10 mouse cellular contexts compared by ENCODE assay signal in the genomic region with DNA sequence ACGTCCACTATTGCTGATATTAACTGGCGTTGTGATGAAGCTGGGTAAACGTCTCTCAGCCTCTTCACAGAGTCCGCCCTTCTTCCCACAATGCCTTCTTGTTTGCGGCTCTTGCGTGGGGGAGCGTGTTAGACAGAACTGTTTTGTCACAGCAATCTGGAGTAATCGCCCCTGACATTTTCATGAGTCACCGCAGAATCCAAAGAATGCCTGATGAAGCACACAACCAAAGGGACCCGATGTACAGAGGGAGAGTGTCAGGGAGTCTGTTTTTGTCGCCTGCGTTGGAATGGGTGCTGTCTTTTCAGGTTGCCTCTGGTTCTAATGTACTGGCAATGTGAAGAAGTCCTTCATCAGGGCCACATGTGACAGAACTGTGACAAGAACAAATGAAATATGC.
DNase-seq lines count a peak whose midpoint lies in the region; ATAC-seq lines count a peak whose summit lies in the region.
"Had no signal": no experiment of that assay in that cellular context is flagged by ENCODE, and none has a peak within 500 bp of the region (broad histone marks: within the 10 kb centered on the region; RNA-seq: fewer than 3 reads in every experiment).

No protein-coding gene starts in this region.

- peak overlapping the region; percentile 66 for H3K27ac ChIP-seq in heart, embryonic 15.5 days

- H3K4me2 ChIP-seq in heart, embryonic 15.5 days = peak overlapping the region; percentile 24; the same call in 1 of the 2 replicates

- no peak overlapping the region for H3K4me3 ChIP-seq in heart, embryonic 15.5 days
- H3K4me3 ChIP-seq: erythroblast, embryonic 14.5 days had no signal

- no peak for DNase-seq in heart, adult 9 months (ENCODE audit: low spot score in 2 of 2)
- DNase-seq in ovary, adult 18-20 months (ENCODE audit: low spot score) = peak; percentile 42
- no peak for DNase-seq in ovary, postnatal 14 days (ENCODE audit: low spot score)
- DNase-seq in frontal cortex, postnatal 14 days (ENCODE audit: low spot score in 2 of 2) = peak; percentile 33 to 35
- DNase-seq in right cerebral cortex, postnatal 36 days (ENCODE audit: low spot score in 2 of 2) = peak; percentile 69 to 71
- no peak for DNase-seq in thymus, postnatal 14 days
- no peak for DNase-seq in thymus, postnatal 10 days (ENCODE audit: low spot score in 2 of 2)
- DNase-seq: thymus, postnatal 36 days had no signal

- H3K27me3 ChIP-seq in heart, embryonic 15.5 days = no peaks in the 10 kb centered on the region

- no peak overlapping the region for H3K9ac ChIP-seq in heart, embryonic 15.5 days

- no peaks in the 10 kb centered on the region for H3K36me3 ChIP-seq in heart, embryonic 15.5 days

- 33% methylated on average over 12 of the region's 12 CpGs for WGBS in heart, embryonic 15.5 days

- no peaks in the 10 kb centered on the region for H3K9me3 ChIP-seq in heart, embryonic 15.5 days (replicated peaks)

- H3K4me1 ChIP-seq in heart, embryonic 15.5 days (replicated peaks) = peaks cover 38% of the 10 kb centered on the region

- ATAC-seq in heart, embryonic 15.5 days (replicated peaks; ENCODE audit: insufficient number of reproducible peaks, insufficient read depth, low FRiP score, low read depth) = no peak

Comparison
In these comparisons a context has a peak if more than half of its experiments do, and no peak if none do; other contexts are left out.
1. DNase-seq: peak in ovary, adult 18-20 months (single experiment), frontal cortex, postnatal 14 days (2 of 2) and right cerebral cortex, postnatal 36 days (2 of 2); none in heart, adult 9 months (0 of 2), ovary, postnatal 14 days (single experiment), thymus, postnatal 14 days (single experiment) and thymus, postnatal 10 days (0 of 2).